Mouse (Mus musculus) CH12.LX (cell line): ENCODE results near the gene Zfp618. TPM values are rescaled to one million over a fixed set of nuclear protein-coding genes. Genes with fewer than 3 reads are reported as not detected.

Experiments
- DNase-seq: peaks from one replicate; pipeline ENCODE4 v3.0.0-alpha.2; 2013; ENCODE audit errors: extremely low read depth
- H3K27ac ChIP-seq: 2 replicates; pipeline ENCODE4 v1.5.1; 2012; ENCODE audit warnings: low read depth, mild to moderate bottlenecking, control low read depth, moderate library complexity; ENCODE audit not compliant: insufficient read depth
- H3K27me3 ChIP-seq: replicated peaks from 2 replicates; pipeline ENCODE3; 2012; ENCODE audit warnings: inconsistent platforms
- H3K36me3 ChIP-seq, 2 experiments: replicated peaks in 1 of 2; 2 replicates each; pipeline versions ENCODE3 to v1.6.1; 2012; ENCODE audit warnings: inconsistent platforms in 1 of 2, low read length in 1 of 2, mild to moderate bottlenecking in 1 of 2, mixed read lengths in 1 of 2, moderate library complexity in 1 of 2; ENCODE audit not compliant: control insufficient read depth in 1 of 2, insufficient read depth in 1 of 2
- H3K4me1 ChIP-seq, 2 experiments: 2 replicates each; pipeline ENCODE4 v1.6.1; 2012; ENCODE audit warnings: inconsistent platforms in 1 of 2, moderate library complexity in 1 of 2; ENCODE audit not compliant: insufficient read depth in 2 of 2, control insufficient read depth in 1 of 2
- H3K4me2 ChIP-seq: 2 replicates; pipeline ENCODE4 v1.6.1; 2012; ENCODE audit warnings: low read depth, mild to moderate bottlenecking, control low read depth; ENCODE audit not compliant: poor library complexity, insufficient read depth, severe bottlenecking
- H3K4me3 ChIP-seq, 3 experiments: fragments of 150-350 bp in 1 of 3; sonication (generic) in 1 of 3; replicated peaks in 1 of 3; 2 replicates each; pipeline versions ENCODE3 to v1.5.1; 2011 to 2012; ENCODE audit warnings: low read depth in 2 of 3, low read length in 2 of 3, mild to moderate bottlenecking in 2 of 3, moderate library complexity in 2 of 3, control low read depth in 1 of 3, improper control_type of control experiment in 1 of 3, inconsistent platforms in 1 of 3, mixed read lengths in 1 of 3; ENCODE audit not compliant: poor library complexity in 1 of 3
- H3K79me2 ChIP-seq: replicated peaks from 2 replicates; pipeline ENCODE4 v1.6.1; 2012; ENCODE audit warnings: mild to moderate bottlenecking, moderate library complexity; ENCODE audit not compliant: control insufficient read depth, poor library complexity, insufficient read depth, severe bottlenecking; ENCODE audit errors: extremely low read depth
- H3K9ac ChIP-seq: 2 replicates; pipeline ENCODE4 v1.6.1; 2012; ENCODE audit warnings: low read depth, mild to moderate bottlenecking, control low read depth, moderate library complexity; ENCODE audit not compliant: insufficient read depth
- H3K9me3 ChIP-seq: replicated peaks from 2 replicates; pipeline ENCODE3; 2012; ENCODE audit warnings: low read length, inconsistent platforms, mixed read lengths
- CHD1 ChIP-seq: IDR thresholded peaks from 2 replicates; pipeline ENCODE4 v1.6.1; 2012; ENCODE audit warnings: low read depth, low read length, improper control_type of control experiment, inconsistent platforms
- CHD2 ChIP-seq: IDR thresholded peaks from 2 replicates; pipeline ENCODE4 v1.6.1; 2011; ENCODE audit warnings: low read length, improper control_type of control experiment
- E2F4 ChIP-seq: IDR thresholded peaks from 2 replicates; pipeline ENCODE4 v1.6.1; 2011; ENCODE audit warnings: low read depth, low read length, improper control_type of control experiment; ENCODE audit not compliant: insufficient replicate concordance
- ELF1 ChIP-seq: IDR thresholded peaks from 2 replicates; pipeline ENCODE4 v1.6.1; 2014; ENCODE audit warnings: low read depth, mild to moderate bottlenecking, inconsistent platforms, low read length, improper control_type of control experiment
- ETS1 ChIP-seq: conservative IDR thresholded peaks from 2 replicates; pipeline ENCODE4 v1.6.1; 2012; ENCODE audit warnings: low read depth, mild to moderate bottlenecking, inconsistent platforms, low read length, improper control_type of control experiment, moderate library complexity
- GABPA ChIP-seq: IDR thresholded peaks from 2 replicates; pipeline ENCODE4 v1.6.1; 2012; ENCODE audit warnings: low read depth, low read length, improper control_type of control experiment, inconsistent platforms; ENCODE audit not compliant: insufficient replicate concordance
- JUN ChIP-seq: IDR thresholded peaks from 2 replicates; pipeline ENCODE4 v1.6.1; 2011; ENCODE audit warnings: low read depth, mild to moderate bottlenecking, low read length, improper control_type of control experiment, moderate library complexity; ENCODE audit not compliant: insufficient read depth
- KAT2A ChIP-seq: IDR thresholded peaks from 2 replicates; pipeline ENCODE4 v1.6.1; 2012; ENCODE audit warnings: low read length, improper control_type of control experiment, inconsistent platforms; ENCODE audit not compliant: insufficient replicate concordance
- MAX ChIP-seq: IDR thresholded peaks from 2 replicates; pipeline ENCODE4 v1.6.1; 2011; ENCODE audit warnings: low read length, improper control_type of control experiment
- MAZ ChIP-seq: IDR thresholded peaks from 2 replicates; pipeline ENCODE4 v1.6.1; 2012; ENCODE audit warnings: low read depth, mild to moderate bottlenecking, inconsistent platforms, low read length, improper control_type of control experiment, moderate library complexity
- MXI1 ChIP-seq: IDR thresholded peaks from 2 replicates; pipeline ENCODE4 v1.6.1; 2011; ENCODE audit warnings: mild to moderate bottlenecking, low read depth, low read length, improper control_type of control experiment
- MYC ChIP-seq: IDR thresholded peaks from 2 replicates; pipeline ENCODE4 v1.6.1; 2011; ENCODE audit warnings: low read depth, mild to moderate bottlenecking, improper control_type of control experiment, low read length
- POLR2A ChIP-seq: IDR thresholded peaks from 2 replicates; pipeline ENCODE4 v1.6.1; 2011; ENCODE audit warnings: low read depth, mild to moderate bottlenecking, improper control_type of control experiment, low read length
- POLR2AphosphoS2 ChIP-seq: IDR thresholded peaks from 2 replicates; pipeline ENCODE4 v1.6.1; 2011; ENCODE audit warnings: low read depth, low read length, improper control_type of control experiment
- RAD21 ChIP-seq: IDR thresholded peaks from 2 replicates; pipeline ENCODE4 v1.6.1; 2011; ENCODE audit warnings: low read depth, mild to moderate bottlenecking, low read length, improper control_type of control experiment, moderate library complexity
- TCF12 ChIP-seq: IDR thresholded peaks from 2 replicates; pipeline ENCODE4 v1.6.1; 2014; ENCODE audit warnings: low read depth, mild to moderate bottlenecking, inconsistent platforms, low read length, improper control_type of control experiment
- UBTF ChIP-seq: IDR thresholded peaks from 2 replicates; pipeline ENCODE4 v1.6.1; 2012; ENCODE audit warnings: low read depth, mild to moderate bottlenecking, inconsistent platforms, low read length, improper control_type of control experiment, moderate library complexity
- USF1 ChIP-seq: IDR thresholded peaks from 2 replicates; pipeline ENCODE4 v1.6.1; 2014; ENCODE audit warnings: low read depth, mild to moderate bottlenecking, inconsistent platforms, low read length, improper control_type of control experiment
- USF2 ChIP-seq: conservative IDR thresholded peaks from 2 replicates; pipeline ENCODE4 v1.6.1; 2011; ENCODE audit warnings: low read depth, low read length, improper control_type of control experiment
- ZC3H11A ChIP-seq: IDR thresholded peaks from 2 replicates; pipeline ENCODE4 v1.6.1; 2012; ENCODE audit warnings: low read depth, mild to moderate bottlenecking, inconsistent platforms, low read length, improper control_type of control experiment
- ZMIZ1 ChIP-seq: IDR thresholded peaks from 2 replicates; pipeline ENCODE4 v1.6.1; 2012; ENCODE audit warnings: low read depth, mild to moderate bottlenecking, inconsistent platforms, low read length, improper control_type of control experiment
- dilution Hi-C: fragments of 300-500 bp; cut with MboI; formaldehyde crosslinking; loops from 2 replicates; pipeline ENCODE4 v1.14.3; 2020; ENCODE audit warnings: low sequenced_read_pairs; ENCODE audit not compliant: extremely low pct_unique_long_range_greater_than_20kb, extremely low pct_ligation_motif_present
- in situ Hi-C: fragments of 300-500 bp; cut with MboI; formaldehyde crosslinking; loops from 3 replicates; pipeline ENCODE4 v1.14.3; 2019; ENCODE audit warnings: low sequenced_read_pairs, low pct_ligation_motif_present, low pct_unique_long_range_greater_than_20kb, mixed read lengths
- polyA plus RNA-seq: library from polyadenylated mRNA; unstranded; fragments of >175 nt; gene quantifications from 2 replicates; pipeline ENCODE4 v1.2.1, GENCODE M21; 2012; ENCODE audit warnings: low read depth; ENCODE audit not compliant: insufficient read length
- total RNA-seq, 2 experiments: library from RNA; depleted of rRNA; stranded (reverse); fragments of 300-350 nt in 1 of 2; fragments of >200 nt in 1 of 2; gene quantifications; 2 replicates each; pipeline ENCODE4 v1.2.3; 2012 to 2014

The Zfp618 gene
- total and polyA plus RNA-seq, 3 experiments, result not detected

GRCm38 (mm10) chr4:63038265-63038664, 72.9 kb downstream of the Zfp618 start:
- dilution Hi-C loops (no loop called here), in situ Hi-C loops (no loop called here)
- H3K27ac ChIP-seq, result no peak overlapping the region
- no peaks in the 10 kb centered on the region for H3K4me1 ChIP-seq
- H3K4me2 ChIP-seq, result no peak overlapping the region
- H3K36me3 ChIP-seq, result no peaks in the 10 kb centered on the region
- no peak for DNase-seq
- no peak for TF ChIP-seq POLR2AphosphoS2
- no peak for TF ChIP-seq CHD2
- no peak for TF ChIP-seq USF2
- no peak for TF ChIP-seq JUN
- TF ChIP-seq KAT2A, result no peak
- no peak for TF ChIP-seq ETS1
- no peaks in the 10 kb centered on the region for H3K9me3 ChIP-seq
- peaks cover 75% of the 10 kb centered on the region for H3K27me3 ChIP-seq
- H3K4me3 ChIP-seq, result no peak overlapping the region
- no peaks in the 10 kb centered on the region for H3K79me2 ChIP-seq
- H3K9ac ChIP-seq, result no peak overlapping the region

GRCm38 (mm10) chr4:63038937-63039336, 73.6 kb downstream of the Zfp618 start:
- TF ChIP-seq KAT2A, result no peak
- TF ChIP-seq ZC3H11A, result no peak
- no peak for TF ChIP-seq ZMIZ1
- no peak for TF ChIP-seq GABPA
- TF ChIP-seq UBTF, result no peak
- TF ChIP-seq MYC, result no peak
- no peak for TF ChIP-seq MAZ
- no peak for TF ChIP-seq CHD1
- TF ChIP-seq E2F4, result no peak
- no peak for TF ChIP-seq USF1
- TF ChIP-seq JUN, result no peak
- no peak for TF ChIP-seq POLR2A
- TF ChIP-seq TCF12, result no peak
- no peak for TF ChIP-seq MAX
- no peak for TF ChIP-seq MXI1
- TF ChIP-seq RAD21, result no peak
- no peak for TF ChIP-seq CHD2
- no peak for TF ChIP-seq ELF1
- TF ChIP-seq POLR2AphosphoS2, result no peak
- TF ChIP-seq, all 38 proteins: peak for 0

More at GRCm38 (mm10) chr4:63038937-63039336, 73.6 kb downstream of the Zfp618 start:
- H3K9ac ChIP-seq, result no peak overlapping the region
- H3K27me3 ChIP-seq, result peaks cover 68% of the 10 kb centered on the region
- no peak overlapping the region for H3K4me3 ChIP-seq
- no peaks in the 10 kb centered on the region for H3K79me2 ChIP-seq
- no peaks in the 10 kb centered on the region for H3K4me1 ChIP-seq
- in situ Hi-C loops, result no loop called here
- H3K36me3 ChIP-seq, result no peaks in the 10 kb centered on the region
- H3K9me3 ChIP-seq, result no peaks in the 10 kb centered on the region
- H3K4me2 ChIP-seq, result no peak overlapping the region
- H3K27ac ChIP-seq, result no peak overlapping the region
- DNase-seq, result no peak
- dilution Hi-C loops, result no loop called here
